Mouse (Mus musculus): Measurements from ENCODE around the gene Ddx39. TPM values are rescaled to one million over a fixed set of nuclear protein-coding genes. Genes with fewer than 3 reads are reported as not detected.

Ddx39 gene
- polyA plus RNA-seq, 1 experiment from 2014 or later: 106 TPM

GRCm38 (mm10) chr8:83697374-83698220 lies 17.4 kb upstream of the Ddx39 start:
- peak; percentile 7 for DNase-seq (ENCODE audit: low spot score)
- peak overlapping the region; percentile 97 for H3K4me2 ChIP-seq (ENCODE audit: low read depth, low read length)

GRCm38 (mm10) chr8:83698291-83698660 lies 16.7 kb upstream of the Ddx39 start:
- Histone ChIP-seq H3K27me3 (replicated peaks; ENCODE audit: control insufficient read depth, insufficient read depth, low read length) (no peaks in the 10 kb centered on the region), H3K9ac (ENCODE audit: low read depth, low read length) (peak overlapping the region; percentile 87), H3K4me3 (ENCODE audit: low read depth, low read length) (peak overlapping the region; percentile 86), H3K27ac (replicated peaks; ENCODE audit: low read depth, low read length) (no peak overlapping the region; the same call in 1 of the 2 replicates), H3K36me3 (ENCODE audit: control insufficient read depth, insufficient read depth, low read length) (no peaks in the 10 kb centered on the region), H3K4me2 (ENCODE audit: low read depth, low read length) (peak overlapping the region; percentile 97), H3K9me3 (ENCODE audit: control insufficient read depth, low read length) (no peaks in the 10 kb centered on the region), H3K4me1 (ENCODE audit: control insufficient read depth, insufficient read depth, low read length) (peaks cover 25% of the 10 kb centered on the region)
- DNase-seq (ENCODE audit: low spot score): peak; percentile 54
- 4% methylated on average over 15 of the region's 15 CpGs for WGBS
- peak; percentile 7; the same call in 1 of the 2 replicates for ATAC-seq (ENCODE audit: low read depth)

More at GRCm38 (mm10) chr8:83697374-83698220, 17.4 kb upstream of the Ddx39 start:
- H3K4me1 ChIP-seq (ENCODE audit: control insufficient read depth, insufficient read depth, low read length): peaks cover 25% of the 10 kb centered on the region
- 35% methylated on average over 19 of the region's 19 CpGs for WGBS
- ATAC-seq (ENCODE audit: low read depth): no peak
- no peak overlapping the region; the same call in 1 of the 2 replicates for H3K27ac ChIP-seq (replicated peaks; ENCODE audit: low read depth, low read length)
- H3K9me3 ChIP-seq (ENCODE audit: control insufficient read depth, low read length): no peaks in the 10 kb centered on the region
- H3K4me3 ChIP-seq (ENCODE audit: low read depth, low read length): peak overlapping the region; percentile 86
- H3K9ac ChIP-seq (ENCODE audit: low read depth, low read length): peak overlapping the region; percentile 87
- H3K36me3 ChIP-seq (ENCODE audit: control insufficient read depth, insufficient read depth, low read length): 0 out of 2 replicates have a peak, but pooled peaks cover 2% of the 10 kb centered on the region
- H3K27me3 ChIP-seq (replicated peaks; ENCODE audit: control insufficient read depth, insufficient read depth, low read length): no peaks in the 10 kb centered on the region

GRCm38 (mm10) chr8:83698661-83699453 lies 16.1 kb upstream of the Ddx39 start, which contains the start of gene Pkn1:
Gene Pkn1 (minus strand): TSS chr8:83699179.
- H3K4me1 ChIP-seq (ENCODE audit: control insufficient read depth, insufficient read depth, low read length): peaks cover 25% of the 10 kb centered on the region
- H3K27ac ChIP-seq (replicated peaks; ENCODE audit: low read depth, low read length): peak within 1 kb of the TSS; percentile 74
- peak; percentile 87 for DNase-seq (ENCODE audit: low spot score)
- H3K9me3 ChIP-seq (ENCODE audit: control insufficient read depth, low read length): no peaks in the 10 kb centered on the region
- peak within 1 kb of the TSS; percentile 87 for H3K9ac ChIP-seq (ENCODE audit: low read depth, low read length)
- H3K36me3 ChIP-seq (ENCODE audit: control insufficient read depth, insufficient read depth, low read length): no peaks in the 10 kb centered on the region
- H3K27me3 ChIP-seq (replicated peaks; ENCODE audit: control insufficient read depth, insufficient read depth, low read length): no peaks in the 10 kb centered on the region
- WGBS: 0% methylated on average over 31 of the region's 85 CpGs
- peak within 1 kb of the TSS; percentile 97 for H3K4me2 ChIP-seq (ENCODE audit: low read depth, low read length)
- ATAC-seq (ENCODE audit: low read depth): peak; percentile 90
- H3K4me3 ChIP-seq (ENCODE audit: low read depth, low read length): peak within 1 kb of the TSS; percentile 86

GRCm38 (mm10) chr8:83699566-83699965 lies 15.4 kb upstream of the Ddx39 start:
- peak overlapping the region; percentile 86 for H3K4me3 ChIP-seq (ENCODE audit: low read depth, low read length)
- peaks cover 25% of the 10 kb centered on the region for H3K4me1 ChIP-seq (ENCODE audit: control insufficient read depth, insufficient read depth, low read length)
- H3K9me3 ChIP-seq (ENCODE audit: control insufficient read depth, low read length): no peaks in the 10 kb centered on the region
- H3K27ac ChIP-seq (replicated peaks; ENCODE audit: low read depth, low read length): peak overlapping the region; percentile 74
- DNase-seq (ENCODE audit: low spot score) (peak; percentile 47), ATAC-seq (ENCODE audit: low read depth) (no peak)
- H3K36me3 ChIP-seq (ENCODE audit: control insufficient read depth, insufficient read depth, low read length): no peaks in the 10 kb centered on the region
- WGBS: 13% methylated on average over 9 of the region's 9 CpGs
- peak overlapping the region; percentile 97 for H3K4me2 ChIP-seq (ENCODE audit: low read depth, low read length)
- peak overlapping the region; percentile 87 for H3K9ac ChIP-seq (ENCODE audit: low read depth, low read length)
- no peaks in the 10 kb centered on the region for H3K27me3 ChIP-seq (replicated peaks; ENCODE audit: control insufficient read depth, insufficient read depth, low read length)

GRCm38 (mm10) chr8:83700423-83701085 lies 14.4 kb upstream of the Ddx39 start:
- Histone ChIP-seq H3K27me3 (replicated peaks; ENCODE audit: control insufficient read depth, insufficient read depth, low read length) (no peaks in the 10 kb centered on the region), H3K4me2 (ENCODE audit: low read depth, low read length) (no peak overlapping the region), H3K9me3 (ENCODE audit: control insufficient read depth, low read length) (no peaks in the 10 kb centered on the region), H3K27ac (replicated peaks; ENCODE audit: low read depth, low read length) (no peak overlapping the region), H3K4me1 (ENCODE audit: control insufficient read depth, insufficient read depth, low read length) (peaks cover 25% of the 10 kb centered on the region), H3K36me3 (ENCODE audit: control insufficient read depth, insufficient read depth, low read length) (no peaks in the 10 kb centered on the region), H3K9ac (ENCODE audit: low read depth, low read length) (no peak overlapping the region), H3K4me3 (ENCODE audit: low read depth, low read length) (no peak overlapping the region)
- no peak for ATAC-seq (ENCODE audit: low read depth)
- WGBS: 59% methylated on average over 9 of the region's 9 CpGs
- DNase-seq (ENCODE audit: low spot score): peak; percentile 13

- H3K27me3 ChIP-seq (replicated peaks; ENCODE audit: control insufficient read depth, insufficient read depth, low read length): no peaks in the 10 kb centered on the region
- no peak overlapping the region for H3K9ac ChIP-seq (ENCODE audit: low read depth, low read length)
- no peak overlapping the region for H3K4me3 ChIP-seq (ENCODE audit: low read depth, low read length)
- no peaks in the 10 kb centered on the region for H3K9me3 ChIP-seq (ENCODE audit: control insufficient read depth, low read length)
- WGBS: 84% methylated on average over 4 of the region's 4 CpGs
- H3K4me1 ChIP-seq (ENCODE audit: control insufficient read depth, insufficient read depth, low read length): peaks cover 10% of the 10 kb centered on the region
- ATAC-seq (ENCODE audit: low read depth) (no peak), DNase-seq (ENCODE audit: low spot score) (no peak)
- no peak overlapping the region for H3K4me2 ChIP-seq (ENCODE audit: low read depth, low read length)
- no peaks in the 10 kb centered on the region for H3K36me3 ChIP-seq (ENCODE audit: control insufficient read depth, insufficient read depth, low read length)
- no peak overlapping the region for H3K27ac ChIP-seq (replicated peaks; ENCODE audit: low read depth, low read length)
Measured at GRCm38 (mm10) chr8:83703426-83703825, 11.6 kb upstream of the Ddx39 start.

GRCm38 (mm10) chr8:83706411-83706810 lies 8.6 kb upstream of the Ddx39 start:
- ATAC-seq (ENCODE audit: low read depth) (no peak), DNase-seq (ENCODE audit: low spot score) (no peak)
- no peak overlapping the region for H3K4me2 ChIP-seq (ENCODE audit: low read depth, low read length)
- no peak overlapping the region for H3K9ac ChIP-seq (ENCODE audit: low read depth, low read length)
- 75% methylated on average over 5 of the region's 5 CpGs for WGBS
- no peaks in the 10 kb centered on the region for H3K9me3 ChIP-seq (ENCODE audit: control insufficient read depth, low read length)
- no peaks in the 10 kb centered on the region for H3K4me1 ChIP-seq (ENCODE audit: control insufficient read depth, insufficient read depth, low read length)
- no peak overlapping the region for H3K27ac ChIP-seq (replicated peaks; ENCODE audit: low read depth, low read length)
- no peaks in the 10 kb centered on the region for H3K27me3 ChIP-seq (replicated peaks; ENCODE audit: control insufficient read depth, insufficient read depth, low read length)
- no peak overlapping the region for H3K4me3 ChIP-seq (ENCODE audit: low read depth, low read length)
- no peaks in the 10 kb centered on the region for H3K36me3 ChIP-seq (ENCODE audit: control insufficient read depth, insufficient read depth, low read length)

- H3K4me3 ChIP-seq (ENCODE audit: low read depth, low read length): no peak overlapping the region
- DNase-seq (ENCODE audit: low spot score) (no peak), ATAC-seq (ENCODE audit: low read depth) (no peak)
- no peaks in the 10 kb centered on the region for H3K9me3 ChIP-seq (ENCODE audit: control insufficient read depth, low read length)
- H3K9ac ChIP-seq (ENCODE audit: low read depth, low read length): no peak overlapping the region
- WGBS: 77% methylated on average over 8 of the region's 8 CpGs
- no peaks in the 10 kb centered on the region for H3K36me3 ChIP-seq (ENCODE audit: control insufficient read depth, insufficient read depth, low read length)
- H3K27ac ChIP-seq (replicated peaks; ENCODE audit: low read depth, low read length): no peak overlapping the region
- no peaks in the 10 kb centered on the region for H3K4me1 ChIP-seq (ENCODE audit: control insufficient read depth, insufficient read depth, low read length)
- H3K4me2 ChIP-seq (ENCODE audit: low read depth, low read length): no peak overlapping the region
- H3K27me3 ChIP-seq (replicated peaks; ENCODE audit: control insufficient read depth, insufficient read depth, low read length): no peaks in the 10 kb centered on the region
Measured at GRCm38 (mm10) chr8:83707554-83707953, 7.4 kb upstream of the Ddx39 start.

Data from embryonic facial prominence, embryonic 14.5 days (tissue).